Mouse (Mus musculus) left cerebral cortex, adult 9 months (tissue): ENCODE measurements at regions not wholly inside any gene's neighbourhood (a gene's known extent, or its start where the extent isn't known, plus 50 kb on each side); places are given as distances from the start of the nearest gene placed in this dataset.
A peak's percentile ranks its signal among the peaks of the same experiment; 100 is the strongest.

Experiments
- DNase-seq, 2 experiments: peaks; one replicate each; pipeline ENCODE4 v3.0.0; 2022; ENCODE audit warnings: low spot score in 2 of 2

- no peak for DNase-seq
Measured at GRCm38 (mm10) chr10:9168725-9169124, 282.9 kb upstream of the Sash1 start.

GRCm38 (mm10) chr10:9166017-9166416, 280.1 kb upstream of the Sash1 start:
- DNase-seq = peak in 1 of 2 experiments; percentile 27

- DNase-seq = no peak
Measured at GRCm38 (mm10) chr10:9165598-9165997, 279.7 kb upstream of the Sash1 start.

- no peak for DNase-seq
Measured at GRCm38 (mm10) chr10:9164333-9164732, 278.5 kb upstream of the Sash1 start.

GRCm38 (mm10) chr10:9161597-9161996, 275.7 kb upstream of the Sash1 start:
- no peak for DNase-seq

GRCm38 (mm10) chr10:9157299-9158215, 271.7 kb upstream of the Sash1 start:
- no peak for DNase-seq

- DNase-seq = no peak
Measured at GRCm38 (mm10) chr10:9136099-9136498, 250.2 kb upstream of the Sash1 start.

GRCm38 (mm10) chr10:9134293-9135021, 248.6 kb upstream of the Sash1 start:
- DNase-seq = no peak

- DNase-seq = no peak
Measured at GRCm38 (mm10) chr10:9130061-9130460, 244.2 kb upstream of the Sash1 start.

- no peak for DNase-seq
Measured at GRCm38 (mm10) chr10:9119249-9119648, 233.4 kb upstream of the Sash1 start.

- no peak for DNase-seq
Measured at GRCm38 (mm10) chr10:9117648-9118551, 232.0 kb upstream of the Sash1 start.

- no peak for DNase-seq
Measured at GRCm38 (mm10) chr10:9117134-9117533, 231.3 kb upstream of the Sash1 start.

GRCm38 (mm10) chr10:9113706-9114105, 227.8 kb upstream of the Sash1 start:
- DNase-seq = peak; percentile 43 to 59

- peak in 1 of 2 experiments; percentile 13 for DNase-seq
Measured at GRCm38 (mm10) chr10:9111051-9111450, 225.2 kb upstream of the Sash1 start.

- no peak for DNase-seq
Measured at GRCm38 (mm10) chr10:9096207-9096606, 210.3 kb upstream of the Sash1 start.

- DNase-seq = no peak
Measured at GRCm38 (mm10) chr10:9095163-9095562, 209.3 kb upstream of the Sash1 start.

GRCm38 (mm10) chr10:9092237-9092885, 206.5 kb upstream of the Sash1 start:
- DNase-seq = no peak

GRCm38 (mm10) chr10:9090961-9091360, 205.1 kb upstream of the Sash1 start:
- DNase-seq = no peak

GRCm38 (mm10) chr10:9087871-9088270, 202.0 kb upstream of the Sash1 start:
- DNase-seq = no peak

GRCm38 (mm10) chr10:9087171-9087570, 201.3 kb upstream of the Sash1 start:
- DNase-seq = no peak

GRCm38 (mm10) chr10:9086666-9087065, 200.8 kb upstream of the Sash1 start:
- DNase-seq = no peak
